Mouse (Mus musculus) induced T-regulatory cell, adult 2 months (primary cell): ENCODE data around the gene Fundc1.
A peak's percentile ranks its signal among the peaks of the same experiment; 100 is the strongest.
"Not testable (repeated sequence)": the region's sequence is repeated elsewhere in the genome, so short reads cannot be mapped to it uniquely, and the experiment has no call there.

ENCODE experiments used
- DNase-seq: peaks from one replicate; pipeline ENCODE4 v3.0.0-alpha.2; 2012; ENCODE audit warnings: low read depth

Fundc1 gene

GRCm38 (mm10) chrX:17571621-17572459 is at the start of gene Fundc1:
Fundc1 (minus strand) TSS chrX:17572325.
- peak; percentile 94 for DNase-seq

DNA sequence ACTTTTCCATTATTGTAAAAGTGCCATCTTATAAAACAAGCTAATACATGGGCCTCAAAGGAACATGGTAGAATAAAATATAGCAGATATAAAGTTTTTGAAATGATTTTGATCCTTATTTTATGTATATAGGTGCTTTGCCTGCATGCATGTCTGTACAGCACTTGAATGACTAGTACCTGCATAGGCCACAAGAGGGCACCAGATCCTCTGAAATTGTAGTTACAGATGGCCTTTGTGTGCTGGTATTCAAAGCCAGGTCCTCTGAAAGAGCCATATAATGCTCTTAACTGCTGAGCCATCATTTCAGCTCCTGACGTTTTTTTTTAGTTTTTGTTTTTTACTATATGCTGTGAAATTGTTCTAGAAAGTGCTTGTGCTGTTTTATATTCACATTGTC is 39.1 kb upstream of the Fundc1 start:
- DNase-seq = peak; percentile 6

- DNase-seq = no peak
Observed at GRCm38 (mm10) chrX:17608763-17609162, 36.6 kb upstream of the Fundc1 start.

DNA sequence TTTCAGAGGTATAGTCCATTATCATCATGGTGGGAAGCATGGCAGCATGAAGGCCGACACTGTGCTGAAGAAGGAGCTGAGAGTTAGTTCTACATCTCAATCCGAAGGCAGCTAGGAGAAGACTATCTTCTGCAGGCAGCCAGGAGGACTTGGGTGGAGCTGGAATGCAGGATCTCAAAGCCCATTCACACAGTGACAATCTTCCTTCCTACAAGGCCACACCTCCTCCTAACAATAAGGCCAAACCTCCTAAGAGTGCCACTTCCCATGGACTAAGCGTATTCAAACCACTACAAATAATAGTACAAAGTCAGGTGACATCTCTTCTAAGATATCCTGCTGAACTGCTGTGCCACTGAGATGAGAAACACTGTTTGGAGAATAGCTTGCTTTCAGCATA is 35.5 kb upstream of the Fundc1 start:
- no peak for DNase-seq

- DNase-seq = no peak
Observed at GRCm38 (mm10) chrX:17593331-17593730, 21.2 kb upstream of the Fundc1 start.

GRCm38 (mm10) chrX:17590745-17591144 is 18.6 kb upstream of the Fundc1 start:
- DNase-seq = no peak

GRCm38 (mm10) chrX:17571271-17571620 is 879 bp downstream of the Fundc1 start:
- no peak for DNase-seq

DNA sequence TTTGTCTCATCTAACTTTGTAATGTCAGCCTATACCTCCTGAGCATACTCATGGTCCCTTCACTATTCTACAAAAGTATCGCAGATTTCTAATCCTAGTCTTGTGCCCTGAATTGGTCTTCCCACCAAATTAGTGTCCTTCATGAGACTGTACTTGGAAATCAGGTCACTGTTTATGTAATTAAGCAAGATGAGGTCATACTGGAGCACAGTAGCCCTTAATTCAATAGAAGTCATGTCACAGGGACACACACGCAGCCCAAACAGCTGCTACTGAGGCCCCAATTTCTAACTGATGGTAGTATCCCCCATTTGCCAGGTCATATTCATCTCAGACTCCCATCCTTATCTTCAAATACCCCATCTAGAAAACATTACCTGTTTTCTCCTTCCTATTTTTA is 3.5 kb downstream of the Fundc1 start:
- no peak for DNase-seq

- no peak for DNase-seq
Observed at GRCm38 (mm10) chrX:17565743-17566142, 6.4 kb downstream of the Fundc1 start.

- DNase-seq = no peak
Observed at GRCm38 (mm10) chrX:17564732-17565131, 7.4 kb downstream of the Fundc1 start.

DNA sequence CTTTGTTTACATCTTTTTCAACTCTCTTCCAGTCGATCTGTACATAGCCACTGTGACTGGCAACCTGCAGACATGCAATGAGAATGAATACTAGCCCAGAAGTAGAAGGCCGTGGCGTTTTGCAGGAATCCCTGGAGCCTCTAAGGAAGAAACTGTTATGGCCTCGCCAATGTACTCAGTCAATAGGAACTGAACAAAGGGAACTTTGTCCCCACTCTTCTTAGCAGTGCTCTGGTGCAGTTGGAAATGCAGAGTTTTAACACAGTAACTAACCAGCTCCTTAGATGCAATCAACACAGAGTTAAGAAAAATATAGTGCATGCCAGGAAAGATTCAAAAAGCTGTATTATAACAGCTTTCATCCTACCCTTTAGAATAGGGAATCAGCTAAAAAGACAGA is 13.4 kb downstream of the Fundc1 start:
- DNase-seq = no peak

DNA sequence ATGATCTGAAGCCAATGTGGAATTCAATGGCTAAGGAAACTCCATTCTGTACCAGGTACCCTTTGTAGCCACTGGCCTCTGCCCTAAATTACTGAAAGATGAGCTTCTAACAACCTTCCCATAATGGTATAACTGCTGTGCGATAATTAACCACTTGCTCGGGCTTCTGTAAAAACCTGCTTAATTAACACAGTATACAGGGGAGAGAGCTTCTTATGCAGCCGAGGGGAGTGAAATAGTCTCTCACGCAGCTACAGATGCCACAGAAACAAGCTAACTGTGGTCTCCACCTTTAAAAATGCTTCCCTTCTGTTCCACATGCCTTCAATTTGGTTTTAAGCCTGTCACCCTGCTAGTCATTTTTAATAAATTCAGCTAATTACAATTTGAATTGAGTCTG is 17.6 kb downstream of the Fundc1 start:
- DNase-seq = no peak

DNA sequence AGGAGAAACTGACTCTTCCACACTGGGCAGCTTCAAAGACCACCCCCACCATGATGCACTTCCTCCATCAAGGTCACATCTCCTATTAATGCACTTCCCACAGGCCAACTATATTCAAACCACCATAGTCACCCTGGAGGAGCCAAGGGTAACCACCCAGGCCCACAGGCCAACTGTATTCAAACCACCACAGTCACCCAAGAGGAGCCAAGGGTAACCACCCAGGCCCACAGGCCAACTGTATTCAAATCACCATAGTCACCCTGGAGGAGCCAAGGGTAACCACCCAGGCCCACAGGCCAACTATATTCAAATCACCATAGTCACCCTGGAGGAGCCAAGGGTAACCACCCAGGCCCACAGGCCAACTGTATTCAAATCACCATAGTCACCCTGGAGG is 20.5 kb downstream of the Fundc1 start:
- not testable (repeated sequence) for DNase-seq

DNA sequence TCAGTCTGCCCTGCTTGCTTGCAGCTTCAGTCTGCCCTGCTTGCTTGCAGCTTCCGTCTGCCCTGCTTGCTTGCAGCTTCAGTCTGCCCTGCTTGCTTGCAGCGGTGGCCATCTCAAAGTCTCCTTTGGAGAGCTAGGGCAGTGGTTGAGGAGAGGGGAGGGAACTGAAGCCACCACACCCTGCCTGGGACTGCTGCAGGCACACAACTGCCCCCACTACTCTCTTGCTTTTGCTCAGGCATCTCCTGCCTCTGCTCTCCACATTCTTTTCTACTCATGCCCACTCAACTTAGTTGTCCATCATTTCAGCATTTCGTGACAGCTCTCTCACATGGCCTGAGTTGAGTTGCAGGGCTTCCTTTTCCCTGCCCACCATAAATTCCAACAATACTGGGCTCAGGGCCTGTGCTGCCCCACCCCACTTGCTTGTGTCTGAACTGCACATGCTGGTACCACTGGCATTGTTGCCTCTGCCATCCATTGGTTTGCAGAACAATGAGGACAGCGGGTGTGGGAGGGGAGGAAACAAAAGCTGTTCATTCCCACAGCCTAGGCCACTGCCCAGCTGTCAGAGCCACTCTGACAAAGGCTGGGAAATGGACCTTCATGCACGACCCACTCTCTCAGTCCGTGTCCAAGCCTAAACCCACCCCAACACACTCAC is 24.9 kb downstream of the Fundc1 start:
- DNase-seq = no peak

GRCm38 (mm10) chrX:17544860-17545492 is 27.1 kb downstream of the Fundc1 start:
- no peak for DNase-seq

DNA sequence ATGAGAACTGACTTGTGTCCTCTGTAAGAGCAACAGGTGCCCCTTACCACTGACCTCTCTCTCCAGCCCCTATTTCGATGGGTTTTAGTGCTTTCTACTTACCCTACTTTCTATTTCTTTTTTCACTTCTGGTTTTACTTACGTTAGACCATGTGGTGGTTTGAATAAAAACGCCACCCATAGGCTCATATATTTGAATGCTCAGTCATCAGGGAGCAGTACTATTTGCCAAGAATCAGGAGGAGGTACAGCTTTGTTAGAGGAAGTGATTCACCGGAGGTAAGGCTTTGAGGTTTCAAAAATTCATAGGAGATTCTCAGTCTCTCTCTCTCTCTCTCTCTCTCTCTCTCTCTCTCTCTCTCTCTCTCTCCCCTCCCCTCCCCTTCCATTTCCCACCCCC is 34.4 kb downstream of the Fundc1 start:
- DNase-seq = no peak

DNA sequence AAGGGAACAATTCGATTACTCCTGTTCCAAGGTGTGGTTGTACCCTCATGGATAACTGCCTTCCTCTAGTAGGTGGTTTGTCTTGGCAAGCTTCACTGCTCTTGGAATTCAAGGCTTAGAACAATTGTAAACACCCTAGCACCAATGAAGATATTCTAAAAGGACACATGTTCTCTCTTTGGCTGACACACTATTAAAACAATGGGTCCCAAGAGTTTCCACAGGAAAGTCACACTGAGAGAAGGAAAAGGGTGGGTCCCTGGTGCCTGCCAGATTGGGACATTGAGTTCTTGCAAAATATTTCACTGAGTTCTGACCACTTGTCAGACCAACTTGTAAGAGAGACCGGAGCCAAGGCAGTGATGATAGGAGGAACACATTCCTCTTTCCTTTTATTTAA is 45.1 kb downstream of the Fundc1 start:
- DNase-seq = no peak

- peak; percentile 17 for DNase-seq
Observed at GRCm38 (mm10) chrX:17521221-17521716, 50.9 kb downstream of the Fundc1 start.

DNA sequence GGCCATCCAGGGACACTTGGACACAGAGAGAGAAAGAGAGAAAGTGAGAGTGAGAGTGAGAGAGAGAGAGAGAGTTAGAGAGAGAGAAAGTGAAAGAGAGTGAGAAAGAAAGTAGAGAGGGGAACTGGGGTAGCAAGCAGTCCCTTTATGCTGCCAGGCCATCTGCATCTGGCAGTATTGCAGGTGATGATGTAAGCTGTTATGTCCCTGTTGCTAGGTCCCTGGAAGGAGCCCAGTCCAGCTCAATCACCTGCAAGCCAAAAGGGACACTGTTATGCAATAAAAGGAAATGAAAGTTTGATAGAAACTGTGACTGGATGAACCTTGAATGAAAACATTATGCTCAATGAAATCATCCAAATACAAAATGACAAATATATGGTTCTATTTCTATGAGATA is 52.0 kb downstream of the Fundc1 start:
- DNase-seq = no peak

- peak; percentile 12 for DNase-seq
Observed at GRCm38 (mm10) chrX:17514012-17514411, 58.1 kb downstream of the Fundc1 start.

GRCm38 (mm10) chrX:17512021-17512602 is 60.0 kb downstream of the Fundc1 start:
- no peak for DNase-seq
